Comparison of ENCODE assay signal across 16 mouse cellular contexts in genomic region chr9:55614711-55615110, GRCm38 (mm10).
DNase-seq lines count a peak whose midpoint lies in the region; ATAC-seq lines count a peak whose summit lies in the region.
"Had no signal": no experiment of that assay in that cellular context is flagged by ENCODE, and none has a peak within 500 bp of the region (broad histone marks: within the 10 kb centered on the region; RNA-seq: fewer than 3 reads in every experiment).

No protein-coding gene starts in this region.

- no peak for DNase-seq in cerebellum, postnatal 4 days (ENCODE audit: low spot score in 2 of 2)
- DNase-seq in MN1 (ENCODE audit: low spot score) = peak; percentile 17
- peak; percentile 74 to 85 for DNase-seq in cerebellum, adult 18-20 months
- peak; percentile 74 to 77 for DNase-seq in cerebellum, postnatal 14 days
- DNase-seq in neural tube, embryonic 10.5 days (ENCODE audit: extremely low spot score, low spot score) = no peak
- DNase-seq in left cerebral cortex, postnatal 36 days (ENCODE audit: low spot score in 2 of 2) = no peak
- DNase-seq in gastrocnemius, adult 18-20 months (ENCODE audit: low spot score) = no peak
- DNase-seq: adrenal gland, adult 8-10 months; embryo, embryonic 11 days; kidney, postnatal 4 days; layer of hippocampus, adult 9-11 months; left cerebral cortex, postnatal 4 days; lung, embryonic 14.5 days had no signal

- peak; percentile 97 for ATAC-seq in cerebellum, adult (ENCODE audit: insufficient number of reproducible peaks, low FRiP score, low TSS enrichment)
- ATAC-seq: intestine, embryonic 16.5 days; midbrain, embryonic 15.5 days had no signal

- intact Hi-C loops in left cerebral cortex, postnatal 36 days (cut with DNase I) = no loop called here

Comparison
In these comparisons a context has a peak if more than half of its experiments do, and no peak if none do; other contexts are left out.
1. DNase-seq: peak in MN1 (single experiment), cerebellum, adult 18-20 months (2 of 2) and cerebellum, postnatal 14 days (2 of 2); none in cerebellum, postnatal 4 days (0 of 2), neural tube, embryonic 10.5 days (single experiment), left cerebral cortex, postnatal 36 days (0 of 2) and gastrocnemius, adult 18-20 months (single experiment).